Mouse (Mus musculus) cerebellum, postnatal 10 days (tissue): Measurements from ENCODE around the gene Edem2.

Experiments used
- DNase-seq, 2 experiments: peaks; one replicate each; pipeline ENCODE4 v3.0.0; 2021; ENCODE audit warnings: mixed read lengths in 2 of 2

The Edem2 gene

GRCm38 (mm10) chr2:155686572-155686971 is 42.7 kb downstream of the Edem2 start:
- DNase-seq = no peak

GRCm38 (mm10) chr2:155683821-155684220 is 45.5 kb downstream of the Edem2 start:
- DNase-seq = no peak

- DNase-seq = no peak
Observed at GRCm38 (mm10) chr2:155683137-155683536, 46.1 kb downstream of the Edem2 start.

- no peak for DNase-seq
Observed at GRCm38 (mm10) chr2:155681874-155682273, 47.4 kb downstream of the Edem2 start.

GRCm38 (mm10) chr2:155681194-155681593 is 48.1 kb downstream of the Edem2 start:
- DNase-seq = no peak

GRCm38 (mm10) chr2:155680591-155680990 is 48.7 kb downstream of the Edem2 start:
- DNase-seq = no peak

- no peak for DNase-seq
Observed at GRCm38 (mm10) chr2:155679586-155680110, 49.6 kb downstream of the Edem2 start.

GRCm38 (mm10) chr2:155675118-155675517 is 54.2 kb downstream of the Edem2 start:
- DNase-seq = no peak

- DNase-seq = peak; percentile 81 to 82
Observed at GRCm38 (mm10) chr2:155673546-155673945, 55.7 kb downstream of the Edem2 start.

GRCm38 (mm10) chr2:155671236-155671635 is 58.0 kb downstream of the Edem2 start:
- DNase-seq = peak; percentile 49 to 59

- DNase-seq = peak; percentile 65 to 71
Observed at GRCm38 (mm10) chr2:155668461-155668860, 60.8 kb downstream of the Edem2 start.

- no peak for DNase-seq
Observed at GRCm38 (mm10) chr2:155667881-155668280, 61.4 kb downstream of the Edem2 start.

- no peak for DNase-seq
Observed at GRCm38 (mm10) chr2:155663910-155664460, 65.3 kb downstream of the Edem2 start.

- DNase-seq = peak; percentile 79 to 82
Observed at GRCm38 (mm10) chr2:155663097-155663496, 66.2 kb downstream of the Edem2 start.

GRCm38 (mm10) chr2:155662390-155662789 is 66.9 kb downstream of the Edem2 start:
- DNase-seq = no peak

- no peak for DNase-seq
Observed at GRCm38 (mm10) chr2:155655759-155656372, 73.4 kb downstream of the Edem2 start.

- no peak for DNase-seq
Observed at GRCm38 (mm10) chr2:155652618-155653017, 76.7 kb downstream of the Edem2 start.
